Mouse (Mus musculus) brain, embryonic 18.5 days (tissue): ENCODE measurements around the gene Colq.
"Not testable (repeated sequence)": the region's sequence is repeated elsewhere in the genome, so short reads cannot be mapped to it uniquely, and the experiment has no call there.

ENCODE experiments used
- DNase-seq: peaks from one replicate; pipeline ENCODE4 v3.0.0-alpha.2; 2012; ENCODE audit warnings: low read depth, low spot score

Gene Colq

GRCm38 (mm10) chr14:31591243-31591642 is at the start of gene Colq:
TSS of gene Colq (minus strand) at chr14:31591343.
- DNase-seq = no peak

DNA sequence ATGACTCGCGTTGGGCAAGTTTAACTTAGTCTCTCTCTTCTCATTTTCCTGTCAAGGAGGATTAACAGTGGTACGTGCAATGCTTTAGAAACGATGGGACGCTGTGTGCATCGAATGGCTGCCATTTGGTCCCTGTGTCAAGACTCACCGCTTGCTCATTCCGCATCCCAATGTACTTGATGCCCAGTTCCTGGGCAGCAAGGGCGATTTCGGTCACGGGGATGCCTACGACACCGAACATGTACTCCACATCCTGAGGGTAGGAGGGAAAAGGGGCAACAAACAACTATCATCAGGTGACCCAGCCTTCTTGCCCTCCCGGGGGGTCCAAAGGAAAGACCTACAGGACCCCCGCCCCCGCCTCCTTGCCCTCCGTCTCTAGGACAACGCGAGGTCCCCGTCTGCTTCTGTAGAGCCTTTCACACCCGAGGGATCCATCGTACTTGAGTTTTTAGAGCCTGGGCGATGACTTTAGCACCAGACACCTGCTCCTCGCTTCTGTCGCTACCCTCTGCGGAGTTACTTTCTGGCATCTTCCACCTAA is 49.3 kb upstream of the Colq start, which contains the start of gene Gm49387:
TSS of gene Gm49387 (minus strand) at position 533 of the 544 bp plus-strand sequence.
- DNase-seq = no peak

- no peak for DNase-seq
These were observed 39.5 kb upstream of the Colq start for GRCm38 (mm10) chr14:31630677-31631076.

DNA sequence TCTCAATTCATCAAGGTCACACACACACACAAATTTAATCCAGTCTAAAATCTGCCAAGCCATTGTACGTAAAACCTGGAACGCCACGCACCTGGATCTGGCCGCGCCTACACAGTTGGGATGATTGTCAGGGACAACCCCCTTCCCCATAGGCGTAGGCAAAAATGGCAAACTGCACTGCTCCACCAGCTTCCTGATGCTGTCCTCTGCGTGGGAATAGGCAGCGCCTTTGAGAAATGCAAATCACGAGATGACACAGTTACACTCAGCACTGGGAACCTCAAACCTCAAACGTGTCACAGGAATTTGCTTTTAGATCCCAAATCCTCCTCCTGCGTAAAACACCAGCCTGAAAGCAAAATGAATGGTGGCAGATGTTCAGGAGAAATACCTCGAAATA is 31.6 kb upstream of the Colq start:
- DNase-seq = no peak

DNA sequence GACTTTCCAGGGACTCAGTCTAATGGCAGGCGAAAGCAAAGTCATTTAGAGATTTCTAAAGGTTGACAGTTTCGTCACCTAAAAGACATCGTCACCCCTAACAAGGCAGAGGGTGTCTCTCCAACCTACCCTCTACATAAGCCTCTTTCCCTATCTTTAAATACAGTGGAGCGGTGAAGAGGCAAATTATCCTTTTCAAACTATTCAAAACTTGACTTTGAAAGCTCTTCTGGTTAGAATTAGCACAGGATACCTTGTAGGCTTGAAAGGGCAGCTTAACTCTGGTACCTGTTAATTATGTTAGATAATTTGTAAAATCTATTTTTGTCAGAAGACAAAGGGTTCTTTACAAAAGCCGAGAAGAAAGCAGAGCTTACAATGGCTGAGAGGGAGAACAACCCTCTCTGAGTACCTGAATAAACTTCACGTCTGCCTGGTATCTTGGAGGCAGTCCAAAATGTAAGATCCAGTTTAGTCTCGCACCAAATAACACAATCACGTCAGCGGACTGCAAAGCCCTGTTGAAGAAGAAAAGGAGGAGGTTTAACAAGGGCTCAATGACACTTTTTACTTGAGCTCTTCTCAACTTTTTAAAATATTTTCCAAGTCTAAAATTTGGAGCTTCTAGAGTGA is 29.6 kb upstream of the Colq start:
- DNase-seq = no peak

DNA sequence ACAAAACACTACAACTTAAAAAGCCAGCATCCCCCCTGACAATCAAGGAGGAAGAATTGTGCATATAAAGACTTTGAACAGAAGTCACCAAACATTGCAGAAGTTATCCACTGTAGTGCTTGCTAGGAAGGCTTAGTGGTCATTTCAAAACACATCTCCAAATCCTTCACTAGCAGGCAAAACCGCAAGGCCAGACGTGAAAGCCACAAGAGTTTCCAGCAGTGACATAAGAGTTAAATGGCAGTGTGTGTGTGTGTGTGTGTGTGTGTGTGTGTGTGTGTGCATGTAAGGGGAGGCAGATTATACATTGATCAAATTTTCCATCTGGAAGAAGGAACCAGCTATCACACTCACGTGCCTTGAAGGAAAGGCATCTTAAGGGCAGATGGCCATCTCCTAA is 26.9 kb upstream of the Colq start:
- DNase-seq = no peak

GRCm38 (mm10) chr14:31617204-31617603 is 26.1 kb upstream of the Colq start:
- DNase-seq = no peak

DNA sequence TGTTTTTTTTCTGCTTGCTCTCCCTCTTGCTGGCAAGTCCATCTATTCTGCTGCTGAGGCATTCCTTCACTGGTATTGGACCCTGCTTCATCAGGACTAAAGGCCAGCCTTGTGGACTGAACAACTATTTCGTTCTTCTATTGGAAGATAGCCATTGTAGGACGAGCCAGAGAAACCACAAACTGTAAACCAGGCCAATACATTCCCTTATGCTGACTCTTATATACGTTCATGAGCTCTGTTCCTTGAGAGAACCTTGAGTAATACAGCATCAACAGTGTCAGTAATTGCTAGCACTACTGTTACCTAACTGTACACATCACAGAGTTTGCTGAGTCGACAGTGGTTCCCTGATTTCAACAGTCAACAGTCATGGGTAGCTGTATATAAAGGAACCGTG is 22.5 kb upstream of the Colq start:
- no peak for DNase-seq

GRCm38 (mm10) chr14:31611986-31612385 is 20.8 kb upstream of the Colq start:
- DNase-seq = no peak

- no peak for DNase-seq
These were observed 14.4 kb upstream of the Colq start for GRCm38 (mm10) chr14:31605514-31605913.

GRCm38 (mm10) chr14:31604916-31605315 is 13.8 kb upstream of the Colq start:
- no peak for DNase-seq

GRCm38 (mm10) chr14:31602616-31602979 is 11.5 kb upstream of the Colq start:
- not testable (repeated sequence) for DNase-seq

- DNase-seq = no peak
These were observed 10.9 kb upstream of the Colq start for GRCm38 (mm10) chr14:31601908-31602615.

GRCm38 (mm10) chr14:31597446-31597845 is 6.3 kb upstream of the Colq start:
- DNase-seq = no peak

- DNase-seq = no peak
These were observed 5.3 kb upstream of the Colq start for GRCm38 (mm10) chr14:31596408-31596807.

DNA sequence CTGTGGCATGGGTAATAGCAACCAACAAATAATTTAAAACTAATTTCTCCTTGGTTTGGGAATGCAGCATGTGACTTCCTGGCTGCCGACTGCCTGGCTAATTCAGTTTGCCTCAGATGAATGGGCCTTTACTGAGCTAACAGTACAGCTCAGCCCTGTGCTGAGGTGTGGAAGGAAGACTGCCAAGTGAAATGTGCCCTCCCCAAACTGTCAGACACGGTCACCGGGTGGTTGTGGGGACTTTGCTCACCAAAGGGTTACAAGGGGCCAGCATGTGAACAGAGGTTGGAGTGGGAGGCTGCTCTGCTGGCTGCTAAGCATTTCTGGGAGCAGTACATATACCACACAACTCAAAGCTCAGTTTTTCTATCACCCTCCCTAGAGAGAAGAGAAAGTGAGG is 3.5 kb upstream of the Colq start:
- no peak for DNase-seq

GRCm38 (mm10) chr14:31593036-31593435 is 1.9 kb upstream of the Colq start:
- DNase-seq = no peak

DNA sequence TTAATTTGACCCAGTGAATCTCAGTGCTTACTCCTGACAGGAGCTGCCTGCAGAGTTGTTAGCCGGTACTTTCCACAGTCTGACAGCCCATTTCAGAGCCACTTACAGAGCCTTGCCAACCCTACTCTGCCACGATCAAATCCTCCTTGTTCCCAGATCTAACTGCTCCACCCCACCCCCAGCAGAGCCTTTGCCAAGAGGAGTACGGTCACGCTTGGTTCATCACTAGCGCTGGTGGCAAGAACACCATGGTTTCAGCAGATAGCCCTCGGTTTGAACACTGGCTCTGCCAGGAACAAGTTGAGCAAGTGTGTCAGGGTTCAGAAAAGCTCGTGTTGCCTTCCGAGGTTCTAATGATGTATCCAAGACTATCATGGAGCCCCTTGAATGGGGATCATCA is 4.7 kb downstream of the Colq start:
- no peak for DNase-seq

GRCm38 (mm10) chr14:31583082-31583481 is 8.1 kb downstream of the Colq start:
- no peak for DNase-seq

DNA sequence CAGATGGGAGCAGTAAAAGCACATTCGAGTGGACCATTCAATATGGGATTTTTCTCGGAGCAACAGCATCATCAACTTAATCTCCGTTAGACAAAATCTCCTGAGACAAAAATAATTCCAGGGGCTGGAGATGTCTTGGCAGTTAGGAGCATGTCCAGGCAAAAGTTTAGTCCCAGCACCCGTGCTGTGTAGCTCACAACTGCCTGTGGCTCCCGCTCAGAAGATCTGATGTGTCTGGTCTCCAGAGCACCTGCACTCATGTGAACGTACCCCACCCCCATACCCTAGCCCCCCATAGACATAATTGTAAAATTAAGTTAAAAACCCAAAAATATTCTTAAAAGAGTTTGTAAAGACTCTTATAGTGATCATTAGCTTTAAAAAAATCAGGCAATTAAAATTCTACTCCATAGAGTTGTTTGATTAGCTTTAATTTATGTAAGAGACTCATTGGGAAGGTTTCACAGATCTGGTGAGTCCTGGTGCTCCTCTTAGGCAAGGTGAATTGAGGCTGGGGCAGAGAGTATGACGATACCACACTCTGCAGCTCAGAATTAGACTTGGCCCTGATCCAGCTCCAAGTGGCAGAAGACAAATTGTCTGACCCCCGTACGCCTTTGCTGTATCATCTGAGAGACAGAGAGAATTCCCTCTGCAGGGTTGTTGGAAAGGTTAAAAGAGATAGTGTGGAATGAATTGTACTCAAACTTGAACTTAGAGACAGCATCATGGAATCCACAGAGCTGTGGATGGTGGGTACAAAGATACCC is 13.0 kb downstream of the Colq start:
- no peak for DNase-seq

GRCm38 (mm10) chr14:31576846-31577697 is 14.1 kb downstream of the Colq start:
- no peak for DNase-seq
